Mouse (Mus musculus) kidney, adult 18-20 months (tissue): ENCODE measurements at regions not wholly inside any gene's neighbourhood (a gene's known extent, or its start where the extent isn't known, plus 50 kb on each side); places are given as distances from the start of the nearest gene placed in this dataset.
"Not testable (repeated sequence)": the region's sequence is repeated elsewhere in the genome, so short reads cannot be mapped to it uniquely, and the experiment has no call there.

Experiments
- DNase-seq: peaks from one replicate; pipeline ENCODE4 v3.0.0; 2021

DNA sequence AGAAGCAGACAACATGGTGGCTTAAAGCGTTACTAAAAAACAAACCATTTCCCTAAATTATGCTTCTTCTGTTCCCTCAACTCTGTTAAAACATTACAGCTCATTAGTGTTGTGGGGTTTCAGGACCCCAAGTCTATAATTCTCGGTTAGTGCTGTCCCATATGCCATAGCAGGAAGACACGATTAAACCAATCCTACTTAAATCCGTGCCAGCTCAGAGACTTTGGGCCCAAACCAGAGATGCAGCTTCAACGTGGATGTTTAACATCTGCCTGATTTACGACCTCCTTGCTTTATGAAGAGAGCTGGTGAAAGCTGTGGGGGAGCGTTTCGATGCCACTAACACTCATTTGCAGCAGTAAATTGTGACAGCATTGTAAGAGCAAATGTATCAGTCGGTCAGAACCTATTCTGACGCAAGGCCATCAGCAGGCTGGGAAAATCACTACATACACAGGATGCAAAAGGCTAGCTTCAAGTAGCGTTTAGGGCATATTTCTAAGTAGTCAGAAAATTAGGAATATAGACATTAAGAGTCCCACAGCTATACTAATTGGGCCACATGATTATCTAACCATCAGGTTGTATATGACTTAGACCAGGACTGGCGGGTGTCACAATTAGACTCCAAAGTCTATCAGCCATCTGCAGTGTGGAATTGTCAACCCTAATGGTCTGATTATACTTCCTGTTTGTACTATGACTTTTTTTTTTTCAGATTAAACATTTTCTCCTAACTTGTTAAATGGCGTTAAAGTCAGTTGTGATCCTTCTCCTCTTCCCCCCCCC lies 333.1 kb upstream of the Gm6657 start:
- no peak for DNase-seq

DNA sequence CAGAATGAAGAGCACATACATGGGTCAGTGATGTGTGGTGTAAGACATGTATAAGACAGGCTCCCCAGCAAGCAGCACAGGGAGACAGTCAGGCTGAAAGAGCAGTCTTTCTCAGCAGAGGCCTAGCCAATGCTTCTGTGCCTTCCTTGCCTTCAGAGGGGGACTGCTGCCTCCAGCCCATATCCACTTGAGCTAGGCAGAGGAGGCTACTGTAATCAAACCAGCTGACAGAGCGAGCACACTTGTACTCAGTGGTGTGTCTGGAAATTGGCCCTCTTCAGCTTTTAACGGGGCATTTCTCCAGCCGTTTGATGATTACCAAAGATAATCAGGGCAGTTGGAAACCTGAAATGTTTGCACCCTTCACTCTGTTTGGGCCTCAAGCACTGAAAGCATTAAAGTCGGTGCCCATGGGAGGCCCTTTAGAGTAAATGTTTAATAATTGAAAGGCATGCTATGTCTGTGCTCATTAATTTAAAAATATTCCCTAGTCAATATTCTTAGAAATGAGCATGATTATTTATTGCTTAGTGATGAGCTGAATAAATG lies 326.0 kb upstream of the Gm6657 start:
- no peak for DNase-seq

DNA sequence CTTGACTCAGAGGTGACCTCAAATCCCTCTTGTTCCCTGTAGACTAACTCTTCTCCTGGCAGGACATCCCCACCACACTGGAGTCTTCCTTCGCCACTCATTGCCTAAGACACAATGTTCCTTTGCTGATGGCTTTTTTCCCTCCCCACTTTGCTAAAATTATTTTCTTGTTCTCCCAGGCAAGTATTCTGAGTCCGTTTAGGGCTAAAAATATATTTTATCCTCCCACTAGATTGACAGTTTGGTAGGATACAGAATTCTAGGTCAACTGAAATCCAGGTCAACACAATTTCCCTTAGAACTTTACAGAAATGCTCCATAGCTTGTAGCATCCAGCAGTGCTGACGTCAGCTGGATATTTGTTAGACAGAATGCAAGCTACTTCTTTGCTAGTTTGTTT lies 324.7 kb upstream of the Gm6657 start:
- DNase-seq = no peak

- DNase-seq = no peak
Measured at GRCm38 (mm10) chr12:77887335-77887734, 306.7 kb upstream of the Gm6657 start.

- no peak for DNase-seq
Measured at GRCm38 (mm10) chr12:77891452-77891851, 302.6 kb upstream of the Gm6657 start.

DNA sequence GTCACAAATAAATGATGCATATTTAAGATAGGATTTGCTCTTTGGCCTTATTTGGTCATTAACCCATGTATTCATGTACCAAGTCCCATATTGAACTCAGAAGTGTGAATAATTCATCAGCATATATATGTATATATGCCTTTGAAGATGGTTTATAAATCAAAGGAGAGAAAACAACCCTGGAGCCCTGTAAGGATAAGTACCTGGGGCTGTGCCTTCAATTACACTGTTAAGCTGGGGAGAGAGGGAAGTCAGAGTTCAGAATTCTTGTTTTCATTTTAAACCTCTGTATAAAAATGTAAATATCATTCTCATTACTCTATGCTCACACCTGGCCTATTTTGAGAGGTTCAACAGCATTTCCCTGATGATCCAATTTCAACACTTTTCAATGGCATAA lies 299.8 kb upstream of the Gm6657 start:
- no peak for DNase-seq

DNA sequence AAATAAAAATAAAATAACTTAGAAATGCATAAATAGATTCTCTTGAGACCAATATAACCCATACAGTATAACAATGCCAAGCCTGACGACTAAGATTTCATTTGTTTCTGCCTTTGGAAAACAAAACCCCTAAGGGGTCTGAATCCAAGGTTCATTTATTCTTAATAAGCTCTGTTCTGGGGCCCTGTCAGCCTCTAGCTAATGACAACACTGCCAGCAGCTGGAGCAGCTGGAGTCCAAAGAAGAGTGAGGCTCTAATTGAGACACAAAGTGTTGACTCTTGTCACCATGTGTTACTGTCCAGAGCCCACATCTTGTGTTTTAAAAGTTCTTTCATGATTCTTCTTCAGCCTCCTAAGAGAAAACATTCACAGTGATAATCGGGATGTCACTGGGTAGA lies 298.5 kb upstream of the Gm6657 start:
- DNase-seq = no peak

- not testable (repeated sequence) for DNase-seq
Measured at GRCm38 (mm10) chr12:77898974-77899373, 295.1 kb upstream of the Gm6657 start.

DNA sequence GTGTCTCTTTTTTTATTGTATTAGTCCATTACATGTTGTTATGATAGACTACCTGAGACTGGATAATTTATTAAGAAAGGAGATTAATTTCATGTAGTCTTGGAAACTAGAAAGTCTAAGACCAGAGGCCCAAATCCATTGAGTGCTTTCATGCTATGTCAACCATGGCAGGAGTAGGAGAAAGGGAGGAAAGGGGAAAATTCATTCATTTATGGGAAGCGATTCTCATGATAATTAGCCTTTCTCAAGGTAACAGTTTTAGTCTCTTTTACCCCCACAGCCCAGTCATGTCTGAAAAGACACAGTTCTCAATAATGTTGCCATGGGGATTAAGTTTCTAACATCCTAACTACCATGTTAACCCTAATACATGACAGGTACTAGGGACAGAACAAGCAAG lies 292.8 kb upstream of the Gm6657 start:
- no peak for DNase-seq

- no peak for DNase-seq
Measured at GRCm38 (mm10) chr12:77912863-77913554, 281.0 kb upstream of the Gm6657 start.

- DNase-seq = no peak
Measured at GRCm38 (mm10) chr12:77928729-77929128, 265.3 kb upstream of the Gm6657 start.

- no peak for DNase-seq
Measured at GRCm38 (mm10) chr12:77929571-77929970, 264.5 kb upstream of the Gm6657 start.

DNA sequence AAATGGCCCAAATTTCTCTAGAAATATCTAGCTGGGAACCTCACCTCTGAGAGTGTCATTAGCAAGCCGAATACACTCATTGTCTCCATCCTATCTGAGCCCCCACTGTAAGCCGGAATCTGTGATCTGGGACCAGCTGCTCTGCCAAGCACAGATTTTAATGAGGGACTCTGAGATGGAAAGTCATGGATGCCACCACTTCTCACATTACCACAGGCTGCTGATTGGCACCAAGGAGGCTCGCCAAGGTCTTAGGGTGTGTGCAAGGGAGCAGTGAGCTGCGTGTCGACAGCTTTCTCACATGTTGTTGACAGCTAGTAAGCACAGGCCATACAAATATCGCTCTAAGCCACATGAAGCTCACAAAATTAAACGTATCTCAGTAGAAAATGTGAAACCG lies 250.1 kb upstream of the Gm6657 start:
- no peak for DNase-seq

DNA sequence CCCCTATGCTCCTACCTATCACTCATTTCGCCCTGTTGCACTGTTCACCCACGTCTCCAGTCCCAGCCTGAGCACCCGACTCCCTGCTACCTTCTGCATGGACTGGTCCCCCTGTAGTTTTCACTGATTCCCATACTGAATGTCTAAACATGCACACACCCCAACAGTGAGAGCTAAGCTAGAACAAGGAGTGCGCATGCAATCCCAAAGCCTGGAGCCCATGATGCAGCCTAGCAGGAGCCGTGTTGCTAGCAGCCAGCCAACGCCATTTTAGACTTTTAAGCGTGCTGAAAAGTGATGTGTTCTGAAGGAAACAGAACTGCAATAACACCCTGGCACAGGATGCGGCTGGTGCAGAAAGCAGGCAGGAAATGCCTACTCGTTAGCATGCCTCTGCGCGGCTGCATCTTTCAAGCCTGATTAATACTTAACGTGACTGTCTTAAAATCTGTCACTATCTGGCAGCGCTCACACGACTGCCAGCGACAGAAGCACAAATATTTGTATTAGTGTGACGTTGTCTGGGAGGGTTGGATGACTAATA lies 244.5 kb upstream of the Gm6657 start:
- DNase-seq = peak; percentile 9

DNA sequence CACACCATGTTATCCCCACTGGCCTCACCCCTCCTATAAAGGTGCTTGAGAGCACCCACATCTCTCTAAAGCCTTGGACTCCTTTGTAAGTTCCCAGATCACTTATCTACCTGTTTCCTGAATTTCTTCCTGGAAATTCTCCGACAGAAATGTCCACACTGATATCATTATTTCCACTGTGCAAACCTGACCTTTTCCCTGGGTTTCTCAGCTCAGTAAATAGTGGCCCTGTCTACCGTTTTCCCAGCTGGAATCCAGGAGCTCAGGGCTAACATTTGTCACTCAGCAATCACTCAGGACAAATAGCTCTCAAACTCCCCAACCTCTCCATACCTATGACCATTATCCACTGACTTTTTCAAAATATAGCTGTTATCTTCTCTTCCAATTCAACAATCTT lies 241.6 kb upstream of the Gm6657 start:
- DNase-seq = no peak

GRCm38 (mm10) chr12:77962631-77963030 lies 231.4 kb upstream of the Gm6657 start:
- no peak for DNase-seq

DNA sequence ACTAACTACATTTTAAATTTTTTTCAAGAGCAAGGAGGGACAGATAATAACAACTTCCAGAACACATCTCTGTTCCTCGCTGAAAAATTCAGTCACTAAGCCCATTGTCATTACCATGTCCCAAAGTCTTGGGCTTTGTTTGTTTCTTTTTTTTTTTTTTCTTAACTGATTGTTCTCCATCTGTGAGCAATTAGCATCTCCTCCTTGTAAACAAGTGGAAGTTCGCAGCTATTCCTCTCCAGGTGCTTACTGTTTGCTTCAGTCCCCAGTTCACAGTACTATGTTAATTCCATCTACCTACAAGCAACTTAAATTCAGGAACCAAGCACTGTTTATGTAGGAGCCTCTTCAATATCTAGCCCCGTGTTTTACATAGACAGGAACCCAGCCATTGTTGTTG lies 225.5 kb upstream of the Gm6657 start:
- DNase-seq = no peak

GRCm38 (mm10) chr12:77970026-77970425 lies 224.0 kb upstream of the Gm6657 start:
- no peak for DNase-seq

- no peak for DNase-seq
Measured at GRCm38 (mm10) chr12:77972165-77972564, 221.9 kb upstream of the Gm6657 start.

DNA sequence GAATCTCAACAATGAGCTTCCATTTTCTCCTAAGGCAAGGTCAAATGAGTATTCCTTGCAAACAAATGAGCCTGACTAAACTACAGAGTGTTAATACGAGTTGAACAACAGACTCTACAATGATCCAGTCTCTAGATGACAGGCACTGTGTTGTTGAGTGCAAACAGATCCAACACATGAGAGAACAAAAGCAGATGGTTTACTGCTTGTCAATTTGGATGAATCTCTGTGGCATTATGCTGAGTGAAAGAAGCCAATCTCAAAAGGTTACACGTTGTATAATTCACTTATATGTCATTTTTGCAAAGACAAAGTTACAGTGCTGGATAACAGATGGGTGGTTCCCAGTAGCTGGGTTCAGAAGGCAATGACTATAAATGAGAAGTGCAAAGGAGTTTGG lies 217.1 kb upstream of the Gm6657 start:
- no peak for DNase-seq

DNA sequence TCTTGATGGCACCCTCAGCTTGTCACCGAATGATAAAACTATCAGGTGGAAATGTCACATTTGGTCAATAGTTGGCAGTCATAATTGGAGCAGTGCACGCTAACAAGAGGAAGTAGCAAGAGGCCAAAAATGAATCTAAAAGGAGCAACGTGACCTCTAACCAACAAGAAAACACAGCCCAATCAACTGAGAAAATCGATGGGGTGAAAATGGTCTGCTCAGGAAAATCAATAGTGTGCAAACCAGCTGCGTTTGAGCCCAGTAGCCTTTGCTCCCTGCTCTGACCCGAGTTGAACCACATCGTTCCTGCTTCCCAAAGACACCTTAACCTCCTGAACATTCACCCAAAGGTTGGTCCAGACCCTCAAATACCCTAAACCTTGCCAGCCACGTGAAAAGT lies 207.3 kb upstream of the Gm6657 start:
- DNase-seq = no peak

- DNase-seq = no peak
Measured at GRCm38 (mm10) chr12:77989766-77990165, 204.3 kb upstream of the Gm6657 start.

GRCm38 (mm10) chr12:77991627-77992026 lies 202.4 kb upstream of the Gm6657 start:
- DNase-seq = no peak

GRCm38 (mm10) chr12:77994176-77994575 lies 199.9 kb upstream of the Gm6657 start:
- no peak for DNase-seq
